Mouse (Mus musculus) lung, postnatal 0 days (tissue): ENCODE measurements around the gene Nfyc. TPM values are rescaled to one million over a fixed set of nuclear protein-coding genes. Genes with fewer than 3 reads are reported as not detected.

Experiments used
- ATAC-seq: fragments of 200-750 bp; cut with Nextera tagmentation; 2 replicates; pipeline ENCODE4 v1.8.0; 2017; ENCODE audit warnings: moderate library complexity
- DNase-seq: peaks from one replicate; pipeline ENCODE4 v3.0.0-alpha.2; 2016; ENCODE audit warnings: low spot score
- H3K27ac ChIP-seq: fragments of 300-500 bp; sonication (generic); 2 replicates; pipeline ENCODE4 v1.5.1; 2014; ENCODE audit warnings: antibody characterized with exemption, mild to moderate bottlenecking, low read length, mixed read lengths
- H3K27me3 ChIP-seq: fragments of 300-500 bp; sonication (generic); replicated peaks from 2 replicates; pipeline ENCODE4 v1.6.1; 2014; ENCODE audit warnings: low read length, mixed read lengths; ENCODE audit not compliant: insufficient read depth
- H3K36me3 ChIP-seq: fragments of 300-500 bp; sonication (generic); 2 replicates; pipeline ENCODE4 v1.6.1; 2014; ENCODE audit warnings: low read length, mixed read lengths; ENCODE audit not compliant: insufficient read depth
- H3K4me1 ChIP-seq: fragments of 300-500 bp; sonication (generic); 2 replicates; pipeline ENCODE4 v1.6.1; 2014; ENCODE audit warnings: antibody characterized with exemption, low read depth, low read length, mixed read lengths; ENCODE audit not compliant: insufficient read depth
- H3K4me2 ChIP-seq: fragments of 300-500 bp; sonication (generic); replicated peaks from 2 replicates; pipeline ENCODE4 v1.6.1; 2014; ENCODE audit warnings: low read depth, mild to moderate bottlenecking, low read length, moderate library complexity, mixed read lengths
- H3K4me3 ChIP-seq: fragments of 300-500 bp; sonication (generic); 2 replicates; pipeline ENCODE4 v1.5.1; 2014; ENCODE audit warnings: low read depth, low read length
- H3K9ac ChIP-seq: fragments of 300-500 bp; sonication (generic); replicated peaks from 2 replicates; pipeline ENCODE4 v1.6.1; 2014; ENCODE audit warnings: low read depth, mild to moderate bottlenecking
- H3K9me3 ChIP-seq: fragments of 300-500 bp; sonication (generic); 2 replicates; pipeline ENCODE4 v1.6.1; 2016; ENCODE audit warnings: low read length, mixed read lengths
- CTCF ChIP-seq: IDR thresholded peaks from 2 replicates; pipeline ENCODE4 v1.5.1; 2016; ENCODE audit warnings: antibody characterized with exemption, mild to moderate bottlenecking
- EP300 ChIP-seq: IDR thresholded peaks from 2 replicates; pipeline ENCODE4 v1.6.1; 2016; ENCODE audit warnings: antibody characterized with exemption, mild to moderate bottlenecking, control low read depth
- WGBS: fragments of 180-500 bp; shearing (Covaris S2); extraction: QIAGEN DNeasy Blood & Tissue Kit; methylation state at CpG from one replicate; pipeline ENCODE4 v1.1.7; 2014; 5-methylcytosine and 5-hydroxymethylcytosine counted together
- polyA plus RNA-seq: library from polyadenylated mRNA; unstranded; fragments of >200 nt; fragmentation: Nextera tagmentation; extraction: Ambion mirVana; gene quantifications from 2 replicates; pipeline ENCODE4 v1.2.1, GENCODE M21; 2015

Nfyc gene
- polyA plus RNA-seq, 1 experiment from 2014 or later, result 54.5 TPM

DNA sequence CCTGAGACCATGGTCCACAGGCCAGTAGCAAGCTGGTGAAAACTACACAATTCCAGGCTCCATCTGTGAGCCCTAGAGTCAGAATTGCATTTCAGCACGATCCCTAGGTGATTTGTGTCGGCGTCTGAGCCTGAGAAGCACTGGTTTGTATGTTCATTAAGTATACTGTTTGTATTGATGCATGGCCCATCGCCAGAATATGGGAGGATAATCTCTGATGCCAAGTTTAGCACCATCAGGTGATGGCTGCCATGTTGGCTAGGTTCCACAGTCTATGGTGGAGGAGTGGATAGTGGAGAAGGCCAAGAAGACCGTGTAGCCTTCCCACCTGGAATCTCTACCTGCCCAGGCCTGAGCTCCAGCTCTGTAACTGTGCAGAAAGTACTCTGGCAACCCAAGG lies 36.9 kb upstream of the Nfyc start:
- Histone ChIP-seq H3K4me3 (no peak overlapping the region), H3K4me1 (no peaks in the 10 kb centered on the region), H3K4me2 (no peak overlapping the region), H3K27ac (no peak overlapping the region), H3K9me3 (no peaks in the 10 kb centered on the region), H3K36me3 (no peaks in the 10 kb centered on the region), H3K9ac (no peak overlapping the region), H3K27me3 (no peaks in the 10 kb centered on the region)
- no peak for DNase-seq
- TF ChIP-seq CTCF (no peak), EP300 (no peak)
- 57% methylated on average over 5 of the region's 5 CpGs for WGBS
- ATAC-seq, result no peak

DNA sequence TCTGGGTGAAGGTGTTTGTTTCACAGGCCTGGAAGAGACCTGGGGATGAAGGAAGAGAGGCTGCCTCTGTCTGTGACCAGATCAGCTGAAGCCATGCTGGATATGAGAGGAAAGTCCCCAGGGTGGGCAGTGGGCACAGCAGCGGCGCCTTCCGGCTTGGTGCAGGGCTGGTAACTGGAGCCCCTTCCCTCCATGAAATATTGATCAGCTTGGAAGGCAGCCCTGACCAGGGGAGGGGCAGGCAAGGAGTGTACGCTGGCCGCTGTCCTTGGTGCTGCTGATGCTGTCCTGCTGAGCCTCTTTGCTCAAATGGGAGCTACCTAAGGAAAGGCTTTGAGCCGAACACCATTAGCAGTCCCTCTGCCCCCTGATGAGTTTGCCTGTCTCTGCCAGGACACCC lies 34.8 kb upstream of the Nfyc start:
- no peaks in the 10 kb centered on the region for H3K27me3 ChIP-seq
- H3K4me2 ChIP-seq, result no peak overlapping the region
- ATAC-seq (peak; percentile 41; the same call in 1 of the 2 replicates), DNase-seq (peak; percentile 61)
- no peak overlapping the region for H3K27ac ChIP-seq
- no peak overlapping the region for H3K4me3 ChIP-seq
- TF ChIP-seq CTCF (no peak), EP300 (no peak)
- no peak overlapping the region for H3K9ac ChIP-seq
- 3% methylated on average over 6 of the region's 6 CpGs for WGBS
- no peaks in the 10 kb centered on the region for H3K36me3 ChIP-seq
- no peaks in the 10 kb centered on the region for H3K4me1 ChIP-seq
- no peaks in the 10 kb centered on the region for H3K9me3 ChIP-seq

DNA sequence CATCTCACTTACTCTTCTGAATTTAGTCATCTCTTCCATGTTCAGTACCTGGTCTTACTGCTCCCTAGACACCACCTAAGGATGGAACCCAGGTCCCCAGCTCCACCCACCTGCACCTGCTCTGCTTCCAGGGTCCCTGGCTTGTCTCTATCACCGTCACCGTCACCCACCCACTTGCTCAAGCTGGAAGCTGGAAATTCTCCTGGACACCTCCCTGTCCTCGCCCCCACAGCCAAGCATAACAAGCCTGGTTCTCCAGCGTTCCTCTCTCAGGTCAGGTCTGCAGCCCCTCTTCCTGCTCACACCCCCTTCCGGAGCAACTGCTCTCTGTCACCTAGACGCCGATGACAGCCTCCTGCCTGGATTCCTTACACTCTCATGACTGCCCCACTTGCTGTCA lies 28.5 kb upstream of the Nfyc start:
- Histone ChIP-seq H3K4me2 (no peak overlapping the region), H3K27me3 (0 out of 2 replicates have a peak, but pooled peaks cover 9% of the 10 kb centered on the region)
- WGBS, result 51% methylated on average over 7 of the region's 7 CpGs

DNA sequence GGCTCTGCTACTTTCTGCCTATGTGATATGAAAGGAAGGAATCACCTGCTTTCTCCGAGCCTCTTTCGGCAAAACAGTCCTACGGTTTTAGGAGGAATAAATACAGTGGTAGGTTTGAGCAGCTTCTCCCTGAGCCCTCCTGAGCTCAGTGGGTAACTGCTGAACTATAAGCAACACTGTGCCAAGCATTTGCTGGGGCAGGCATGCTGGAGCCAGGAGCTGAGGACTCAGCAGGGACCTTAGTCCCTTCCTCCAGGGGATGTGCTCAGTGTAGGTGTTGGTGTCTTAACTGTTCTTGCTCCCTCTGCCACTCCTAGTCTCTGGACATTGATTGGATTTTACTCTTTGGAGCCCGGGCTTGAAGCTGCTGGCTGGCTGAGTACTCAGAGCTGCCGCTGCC lies 25.0 kb upstream of the Nfyc start:
- 0 out of 2 replicates have a peak, but pooled peaks cover 9% of the 10 kb centered on the region for H3K27me3 ChIP-seq
- H3K4me3 ChIP-seq, result no peak overlapping the region
- no peak for DNase-seq

More for the DNA sequence above, 28.5 kb upstream of the Nfyc start:
- TF ChIP-seq EP300 (no peak), CTCF (no peak)
- Histone ChIP-seq H3K9me3 (no peaks in the 10 kb centered on the region), H3K4me1 (no peaks in the 10 kb centered on the region), H3K27ac (no peak overlapping the region), H3K9ac (no peak overlapping the region), H3K4me3 (no peak overlapping the region), H3K36me3 (no peaks in the 10 kb centered on the region)
- no peak for ATAC-seq
- DNase-seq, result no peak

DNA sequence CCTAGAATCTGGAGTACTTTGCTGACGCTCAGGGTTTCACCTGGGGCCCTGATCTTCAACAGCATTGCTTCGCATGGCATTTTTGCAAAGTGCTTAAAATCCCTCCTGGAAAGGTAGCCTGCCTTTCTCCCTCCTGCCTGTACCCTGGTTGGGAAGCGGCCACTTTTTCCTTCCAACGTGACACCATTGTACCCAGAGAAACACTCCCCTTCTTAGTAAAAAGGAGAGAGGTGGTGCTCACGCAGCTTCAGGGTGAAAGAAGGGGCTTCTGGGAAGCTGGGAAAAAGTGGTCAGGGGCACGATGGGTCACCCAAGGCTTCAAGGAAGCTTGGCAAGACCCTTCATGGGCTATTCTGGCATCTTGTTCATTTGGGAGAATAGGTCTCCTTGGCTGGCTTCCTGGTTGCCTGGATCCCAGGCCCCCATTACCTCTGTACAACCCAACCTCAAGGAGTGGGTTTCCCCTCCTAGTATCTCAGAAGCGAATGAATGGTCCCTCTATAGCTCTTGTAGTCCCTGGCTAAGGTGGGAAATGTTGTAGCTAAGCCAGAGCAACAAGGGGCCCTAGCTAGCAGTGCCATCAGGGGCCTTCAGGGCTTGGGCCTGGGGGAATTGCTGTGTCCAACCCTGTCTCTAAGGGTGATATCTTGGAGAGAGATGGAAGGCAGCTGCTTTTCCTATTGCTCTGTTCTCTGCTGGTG lies 24.1 kb upstream of the Nfyc start:
- ATAC-seq, result no peak
- no peak for DNase-seq
- Histone ChIP-seq H3K9me3 (no peaks in the 10 kb centered on the region), H3K36me3 (no peaks in the 10 kb centered on the region), H3K27ac (no peak overlapping the region), H3K4me2 (peak overlapping the region; percentile 84), H3K27me3 (0 out of 2 replicates have a peak, but pooled peaks cover 9% of the 10 kb centered on the region), H3K4me1 (no peaks in the 10 kb centered on the region), H3K9ac (no peak overlapping the region), H3K4me3 (no peak overlapping the region)
- TF ChIP-seq EP300, result no peak
- no peak for TF ChIP-seq CTCF
- 31% methylated on average over 7 of the region's 7 CpGs for WGBS

More for the DNA sequence above, 25.0 kb upstream of the Nfyc start:
- WGBS, result 45% methylated on average over 5 of the region's 5 CpGs
- no peak for ATAC-seq
- Histone ChIP-seq H3K4me1 (no peaks in the 10 kb centered on the region), H3K27ac (no peak overlapping the region), H3K9ac (no peak overlapping the region), H3K9me3 (no peaks in the 10 kb centered on the region), H3K4me2 (no peak overlapping the region), H3K36me3 (no peaks in the 10 kb centered on the region)
- TF ChIP-seq CTCF, result no peak
- no peak for TF ChIP-seq EP300

DNA sequence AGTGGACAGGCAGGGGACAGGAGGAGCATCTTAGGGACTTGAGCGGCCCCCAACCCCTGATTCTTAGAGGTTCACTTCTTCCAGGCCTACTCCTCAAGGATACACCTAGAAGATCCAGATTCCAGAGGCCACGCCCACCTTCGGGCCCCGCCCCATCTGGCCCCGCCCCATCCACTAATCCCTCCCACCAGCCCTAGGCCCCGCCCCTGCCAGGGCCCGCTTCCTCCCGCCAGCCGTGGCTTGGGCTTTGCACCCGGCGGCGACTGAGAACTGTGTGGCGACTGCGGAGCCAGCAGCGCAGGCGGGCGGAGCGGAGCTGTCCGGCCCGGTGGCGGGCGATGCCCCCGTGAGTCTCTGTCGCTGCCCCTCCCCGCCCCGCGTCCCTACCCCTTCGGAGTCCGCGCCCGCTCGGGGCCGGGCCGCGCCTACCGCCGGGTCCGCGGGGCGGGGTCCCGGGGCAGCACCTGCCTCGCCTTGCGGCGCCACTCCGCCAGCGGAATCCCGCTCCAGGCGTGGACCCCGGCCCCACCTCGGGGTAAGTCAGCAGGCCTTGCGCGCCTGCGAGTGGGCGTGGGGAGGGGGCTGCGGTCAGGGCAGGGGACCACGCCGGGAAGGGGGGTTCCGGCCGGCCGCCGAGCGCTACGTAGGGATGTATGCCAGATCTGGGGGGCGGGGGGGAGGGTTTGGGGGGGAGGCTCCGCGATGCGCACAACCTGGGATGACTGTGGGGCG lies 23.4 kb upstream of the Nfyc start, which contains the start of gene Rims3:
Gene Rims3 (plus strand): TSS at position 229 of the 732 bp plus-strand sequence.
- no peaks in the 10 kb centered on the region for H3K4me1 ChIP-seq
- ATAC-seq (peak; percentile 82), DNase-seq (peak; percentile 22)
- no peaks in the 10 kb centered on the region for H3K9me3 ChIP-seq
- 1% methylated on average over 44 of the region's 68 CpGs for WGBS
- peak within 1 kb of the TSS; percentile 45 for H3K4me3 ChIP-seq
- no peaks in the 10 kb centered on the region for H3K36me3 ChIP-seq
- H3K4me2 ChIP-seq, result peak within 1 kb of the TSS; percentile 84
- 0 out of 2 replicates have a peak, but pooled peaks cover 9% of the 10 kb centered on the region for H3K27me3 ChIP-seq
- H3K9ac ChIP-seq, result no peak within 1 kb of the TSS; the same call in 1 of the 2 replicates
- no peak within 1 kb of the TSS for H3K27ac ChIP-seq
- TF ChIP-seq EP300, result no peak
- TF ChIP-seq CTCF, result no peak
